Mouse (Mus musculus) olfactory bulb, adult 2 months (tissue): ENCODE measurements around the gene Tut1.
"Not testable (repeated sequence)": the region's sequence is repeated elsewhere in the genome, so short reads cannot be mapped to it uniquely, and the experiment has no call there.

Experiments
- CTCF ChIP-seq: fragments of 200-500 bp; IDR thresholded peaks from 2 replicates; pipeline ENCODE4 v1.5.1; 2012; ENCODE audit warnings: low read depth, mild to moderate bottlenecking, low read length, moderate library complexity; ENCODE audit not compliant: insufficient read depth
- POLR2A ChIP-seq: fragments of 200-500 bp; IDR thresholded peaks from 2 replicates; pipeline ENCODE4 v1.6.1; 2012; ENCODE audit warnings: mild to moderate bottlenecking, low read depth, low read length, moderate library complexity; ENCODE audit not compliant: insufficient read depth

GRCm38 (mm10) chr19:8972491-8972890 lies 18.8 kb downstream of the Tut1 start:
- TF ChIP-seq CTCF, POLR2A: not testable (repeated sequence)
